Mouse (Mus musculus) megakaryocyte, embryonic 14.5 days (primary cell): ENCODE measurements at regions not wholly inside any gene's neighbourhood (a gene's known extent, or its start where the extent isn't known, plus 50 kb on each side); places are given as distances from the start of the nearest gene placed in this dataset.

Experiments
- FLI1 ChIP-seq: IDR thresholded peaks from 2 replicates; pipeline ENCODE4 v1.6.1; 2012; ENCODE audit warnings: low read length, inconsistent platforms, mixed read lengths
- GATA1 ChIP-seq: IDR thresholded peaks from 3 replicates; pipeline ENCODE4 v1.6.1; 2012; ENCODE audit warnings: mixed read lengths, low read length, inconsistent platforms, borderline replicate concordance

GRCm38 (mm10) chr12:9978494-9979112 lies 391.2 kb upstream of the Nt5c1b start:
- no peak for TF ChIP-seq GATA1
- no peak for TF ChIP-seq FLI1
